30 mouse cellular contexts compared by ENCODE assay signal in genomic region chr19:3266136-3266535, GRCm38 (mm10). TPM values are rescaled to one million over a fixed set of nuclear protein-coding genes. Genes with fewer than 3 reads are reported as not detected.
A peak's percentile ranks its signal among the peaks of the same experiment; 100 is the strongest.
DNase-seq lines count a peak whose midpoint lies in the region; ATAC-seq lines count a peak whose summit lies in the region.
"Had no signal": no experiment of that assay in that cellular context is flagged by ENCODE, and none has a peak within 500 bp of the region (broad histone marks: within the 10 kb centered on the region; RNA-seq: fewer than 3 reads in every experiment).

No protein-coding gene starts in this region.

- DNase-seq in adrenal gland, postnatal 4 days (ENCODE audit: low spot score in 2 of 2), result peak; percentile 1 to 2
- DNase-seq in adrenal gland, adult 8-10 months, result no peak
- peak; percentile 2 for DNase-seq in kidney, postnatal 10 days
- DNase-seq in thymus, postnatal 25 days, result peak; percentile 0
- DNase-seq in thymus, postnatal 10 days (ENCODE audit: low spot score in 2 of 2), result no peak
- peak; percentile 21 to 51 for DNase-seq in urinary bladder, postnatal 4 days (ENCODE audit: low spot score in 2 of 2)
- DNase-seq: cerebellum, adult 8-10 months; gastrocnemius, postnatal 10 days; heart, postnatal 10 days; kidney, adult 2 months; kidney, postnatal 25 days; layer of hippocampus, postnatal 36 days; retina, postnatal 1 day; thymus, adult 2 months had no signal

- peaks cover 70% of the 10 kb centered on the region for H3K36me3 ChIP-seq in kidney, embryonic 16.5 days (ENCODE audit: insufficient read depth, low read length)

- 87% methylated on average over 5 of the region's 5 CpGs for WGBS in kidney, embryonic 16.5 days

- H3K4me2 ChIP-seq in kidney, embryonic 16.5 days (replicated peaks; ENCODE audit: low read depth, low read length), result no peak overlapping the region
- H3K4me2 ChIP-seq: embryonic facial prominence, embryonic 15.5 days; heart, embryonic 11.5 days; limb, embryonic 12.5 days; neural tube, embryonic 13.5 days had no signal

- no peak for ATAC-seq in kidney, embryonic 16.5 days (ENCODE audit: low FRiP score, low TSS enrichment)
- ATAC-seq: CD4-positive, CD25-positive, alpha-beta regulatory T cell, adult 4 months; forebrain, embryonic 16.5 days; hindbrain, embryonic 16.5 days; midbrain, embryonic 16.5 days had no signal

- no peaks in the 10 kb centered on the region for H3K4me1 ChIP-seq in kidney, embryonic 16.5 days (ENCODE audit: insufficient read depth, low read length)
- H3K4me1 ChIP-seq: embryonic facial prominence, embryonic 15.5 days; hindbrain, embryonic 10.5 days; limb, embryonic 12.5 days; midbrain, embryonic 10.5 days; neural tube, embryonic 13.5 days had no signal

- H3K4me3 ChIP-seq in kidney, embryonic 16.5 days (ENCODE audit: low read length), result no peak overlapping the region
- H3K4me3 ChIP-seq: embryonic facial prominence, embryonic 15.5 days; hindbrain, embryonic 10.5 days; layer of hippocampus, adult 2 months; limb, embryonic 12.5 days; midbrain, embryonic 10.5 days; myocyte; neural tube, embryonic 13.5 days had no signal

- no peaks in the 10 kb centered on the region for H3K27me3 ChIP-seq in kidney, embryonic 16.5 days (ENCODE audit: insufficient read depth, low read length)
- H3K27me3 ChIP-seq: embryonic facial prominence, embryonic 15.5 days; limb, embryonic 12.5 days; neural tube, embryonic 13.5 days had no signal

- H3K27ac ChIP-seq in kidney, embryonic 16.5 days (ENCODE audit: low read length), result no peak overlapping the region
- H3K27ac ChIP-seq: embryonic facial prominence, embryonic 15.5 days; hindbrain, embryonic 10.5 days; layer of hippocampus, adult 2 months; limb, embryonic 12.5 days; liver, embryonic 14.5 days; macrophage; midbrain, embryonic 10.5 days; neural tube, embryonic 13.5 days; stomach, postnatal 0 days had no signal

- H3K9ac ChIP-seq in kidney, embryonic 16.5 days (replicated peaks; ENCODE audit: low read length), result no peak overlapping the region
- H3K9ac ChIP-seq: embryonic facial prominence, embryonic 15.5 days; limb, embryonic 12.5 days; liver, embryonic 14.5 days; neural tube, embryonic 13.5 days had no signal

- no peaks in the 10 kb centered on the region for H3K9me3 ChIP-seq in kidney, embryonic 16.5 days (ENCODE audit: low read length)
- H3K9me3 ChIP-seq: embryonic facial prominence, embryonic 15.5 days; limb, embryonic 12.5 days; midbrain, embryonic 10.5 days; neural tube, embryonic 13.5 days had no signal

RNA-seq across cellular contexts. Expression of gene Mrpl21, which starts 16.6 kb away (rescaled TPM):
- total RNA-seq in adrenal gland, postnatal 4 days (2021), result 10 to 100 TPM; 70.8 to 71.9 TPM
- 10 to 100 TPM; 57.7 to 66.9 (median 65.7) TPM for total RNA-seq in adrenal gland, adult 8-10 months (2022)
- polyA plus RNA-seq in kidney, embryonic 16.5 days (2015; fragmentation: Nextera tagmentation; extraction: Ambion mirVana), result 117 and 125 TPM in 2 replicates

RNA-seq across cellular contexts. Expression of gene Ighmbp2, which starts 16.7 kb away (rescaled TPM):
- total RNA-seq in adrenal gland, postnatal 4 days (2021), result 10 to 100 TPM; 11.0 to 11.9 TPM
- 10 to 100 TPM in 1 of 4 experiments, 1 to 10 TPM in 3; 9.5 to 11.7 (median 9.6) TPM for total RNA-seq in adrenal gland, adult 8-10 months (2022)
- 11.2 and 11.6 TPM in 2 replicates for polyA plus RNA-seq in kidney, embryonic 16.5 days (2015; fragmentation: Nextera tagmentation; extraction: Ambion mirVana)

RNA-seq across cellular contexts. Expression of gene Cpt1a, which starts 56.0 kb away (rescaled TPM):
- total RNA-seq in adrenal gland, postnatal 4 days (2021), result 100 to 1,000 TPM; 225 to 242 TPM
- total RNA-seq in adrenal gland, adult 8-10 months (2022), result 100 to 1,000 TPM; 255 to 425 (median 320) TPM
- polyA plus RNA-seq in kidney, embryonic 16.5 days (2015; fragmentation: Nextera tagmentation; extraction: Ambion mirVana), result 44.5 and 46.4 TPM in 2 replicates

Comparison
In these comparisons a context has a peak if more than half of its experiments do, and no peak if none do; other contexts are left out.
1. DNase-seq: peak in adrenal gland, postnatal 4 days (2 of 2), kidney, postnatal 10 days (single experiment), thymus, postnatal 25 days (single experiment) and urinary bladder, postnatal 4 days (2 of 2); none in adrenal gland, adult 8-10 months (single experiment) and thymus, postnatal 10 days (0 of 2).